Mouse (Mus musculus) midbrain, embryonic 14.5 days (tissue): ENCODE results near the gene Ppp1r37. TPM values are rescaled to one million over a fixed set of nuclear protein-coding genes. Genes with fewer than 3 reads are reported as not detected.
A peak's percentile ranks its signal among the peaks of the same experiment; 100 is the strongest.

Experiments used
- ATAC-seq: fragments of 200-750 bp; cut with Nextera tagmentation; 2 replicates; pipeline ENCODE4 v1.8.0; 2017; ENCODE audit warnings: moderate number of reproducible peaks, moderate library complexity; ENCODE audit not compliant: low FRiP score, low TSS enrichment
- DNase-seq: peaks from one replicate; pipeline ENCODE4 v3.0.0-alpha.2; 2015
- H3K27ac ChIP-seq: fragments of 300-500 bp; sonication (generic); replicated peaks from 2 replicates; pipeline ENCODE4 v1.5.1; 2014; ENCODE audit warnings: mild to moderate bottlenecking, low read depth, low read length, moderate library complexity
- H3K27me3 ChIP-seq: fragments of 300-500 bp; sonication (generic); 2 replicates; pipeline ENCODE4 v1.6.1; 2014; ENCODE audit warnings: low read length, control low read depth, mixed read lengths; ENCODE audit not compliant: control insufficient read depth, insufficient read depth
- H3K36me3 ChIP-seq: fragments of 300-500 bp; sonication (generic); 2 replicates; pipeline ENCODE4 v1.6.1; 2014; ENCODE audit warnings: low read length, control low read depth; ENCODE audit not compliant: control insufficient read depth, insufficient read depth
- H3K4me1 ChIP-seq: fragments of 300-500 bp; sonication (generic); 2 replicates; pipeline ENCODE4 v1.6.1; 2014; ENCODE audit warnings: mild to moderate bottlenecking, antibody characterized with exemption, low read length, control low read depth; ENCODE audit not compliant: control insufficient read depth, insufficient read depth
- H3K4me2 ChIP-seq: fragments of 300-500 bp; sonication (generic); 2 replicates; pipeline ENCODE4 v1.6.1; 2014; ENCODE audit warnings: mild to moderate bottlenecking, low read length, moderate library complexity
- H3K4me3 ChIP-seq: fragments of 300-500 bp; sonication (generic); replicated peaks from 2 replicates; pipeline ENCODE4 v1.5.1; 2014; ENCODE audit warnings: low read depth, low read length
- H3K9ac ChIP-seq: fragments of 300-500 bp; sonication (generic); replicated peaks from 2 replicates; pipeline ENCODE4 v1.6.1; 2014; ENCODE audit warnings: mild to moderate bottlenecking, low read length, moderate library complexity
- H3K9me3 ChIP-seq: fragments of 300-500 bp; sonication (generic); 2 replicates; pipeline ENCODE4 v1.6.1; 2016; ENCODE audit warnings: low read length, control low read depth, mixed read lengths; ENCODE audit not compliant: control insufficient read depth
- WGBS: fragments of 180-500 bp; shearing (Covaris S2); extraction: QIAGEN DNeasy Blood & Tissue Kit; methylation state at CpG from one replicate; pipeline ENCODE4 v1.1.7; 2014; 5-methylcytosine and 5-hydroxymethylcytosine counted together
- polyA plus RNA-seq: library from polyadenylated mRNA; unstranded; fragments of >200 nt; fragmentation: Nextera tagmentation; extraction: Ambion mirVana; gene quantifications from 2 replicates; pipeline ENCODE4 v1.2.1, GENCODE M21; 2014

Ppp1r37 gene
- polyA plus RNA-seq, 1 experiment from 2014 or later, result 9.5 TPM

DNA sequence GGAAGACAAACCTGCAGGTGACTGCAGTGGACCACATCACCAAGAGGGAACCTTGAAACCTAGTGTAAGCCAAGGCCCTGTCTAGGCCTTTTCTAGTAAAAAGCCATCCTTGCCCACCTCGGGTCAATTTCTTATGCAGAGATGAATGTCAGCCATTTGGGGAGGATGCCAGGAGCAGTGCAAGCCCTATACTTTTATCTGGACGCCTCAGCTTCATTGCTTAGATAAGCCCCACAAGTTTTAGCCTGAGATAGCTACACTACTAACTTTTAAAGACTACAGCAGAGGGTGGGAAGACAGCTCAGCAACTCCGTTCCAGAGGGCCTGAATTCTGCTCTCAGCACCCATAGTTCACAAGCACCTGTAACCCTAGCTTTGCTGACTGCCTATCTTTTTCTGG, 1.0 kb upstream of the Ppp1r37 start:
- no peak overlapping the region for H3K27ac ChIP-seq
- H3K27me3 ChIP-seq, result no peaks in the 10 kb centered on the region
- 87% methylated on average over 3 of the region's 3 CpGs for WGBS
- no peak overlapping the region for H3K4me3 ChIP-seq
- peaks cover 36% of the 10 kb centered on the region for H3K4me1 ChIP-seq
- H3K9ac ChIP-seq, result no peak overlapping the region
- ATAC-seq (no peak), DNase-seq (no peak)
- no peaks in the 10 kb centered on the region for H3K9me3 ChIP-seq
- H3K4me2 ChIP-seq, result 0 out of 2 replicates have a peak overlapping the region, but pooled peaks have one; percentile 96
- peaks cover 24% of the 10 kb centered on the region for H3K36me3 ChIP-seq

DNA sequence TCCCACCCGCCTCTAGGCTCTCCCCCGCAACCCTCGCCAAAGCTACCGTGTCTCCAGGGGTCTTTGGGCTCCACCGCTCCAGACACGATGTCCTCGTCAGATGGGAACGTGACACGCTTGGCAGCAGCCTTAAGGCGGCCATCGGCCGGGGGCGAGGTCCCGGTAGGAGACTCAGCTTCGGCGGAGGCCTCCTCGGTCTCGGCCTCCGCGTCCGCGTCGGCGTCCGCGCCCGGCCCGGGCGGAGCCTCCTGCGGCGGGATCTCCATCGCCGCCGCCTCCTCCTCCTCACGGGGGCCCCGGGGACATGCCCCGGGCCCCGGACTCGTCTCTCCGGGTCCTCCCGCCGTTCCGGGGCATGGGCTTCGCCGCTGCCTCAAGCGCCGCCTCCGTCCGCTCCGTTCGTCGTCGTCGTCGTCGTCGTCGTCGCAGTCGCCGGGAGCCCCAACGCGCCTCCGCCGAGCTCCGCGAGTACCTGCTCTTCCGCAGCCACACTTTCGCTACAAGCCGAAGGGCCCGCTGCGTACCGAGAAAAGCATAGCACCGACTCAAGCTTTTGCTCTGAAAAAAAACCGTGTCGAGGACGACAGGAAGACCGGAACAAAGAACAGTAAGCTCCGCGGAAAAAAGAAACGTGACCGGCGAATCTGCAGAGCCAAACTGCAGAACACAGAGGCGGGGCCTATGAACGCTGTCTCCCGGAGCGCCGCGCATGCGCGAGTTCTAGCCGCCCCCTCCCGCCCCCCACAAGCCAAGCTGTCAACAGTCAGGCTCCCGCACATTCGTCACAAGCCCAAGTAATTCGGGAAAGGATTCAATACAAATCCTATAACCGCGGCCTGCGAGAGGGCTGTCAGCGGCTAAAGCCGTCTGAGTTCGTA, 872 bp downstream of the Ppp1r37 start:
- Histone ChIP-seq H3K27me3 (no peaks in the 10 kb centered on the region), H3K36me3 (peaks cover 30% of the 10 kb centered on the region), H3K4me3 (peak overlapping the region; percentile 97), H3K9ac (peak overlapping the region; percentile 94), H3K27ac (peak overlapping the region; percentile 94), H3K4me1 (peaks cover 42% of the 10 kb centered on the region), H3K4me2 (peak overlapping the region; percentile 96), H3K9me3 (no peaks in the 10 kb centered on the region)
- peak; percentile 99 for DNase-seq
- under 1% methylated on average over 98 of the region's 102 CpGs for WGBS
- ATAC-seq, result peak; percentile 93

DNA sequence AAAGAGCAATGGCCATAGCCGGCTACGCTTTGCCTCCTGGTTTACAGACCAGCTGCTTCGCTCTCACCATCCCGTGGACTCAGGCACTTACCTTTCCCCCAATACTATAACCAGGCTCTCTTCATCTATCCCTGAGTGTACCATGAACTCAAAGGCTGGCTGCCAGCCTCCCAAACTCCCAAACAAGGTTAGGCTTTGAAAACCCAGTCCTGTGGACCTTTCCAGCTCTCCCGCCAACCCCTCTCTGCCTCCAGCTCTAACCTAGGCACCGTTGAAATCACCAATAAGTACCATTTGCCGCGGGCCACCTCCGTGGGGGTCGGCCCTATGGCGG, 1.5 kb downstream of the Ppp1r37 start:
- Histone ChIP-seq H3K4me3 (peak overlapping the region; percentile 97), H3K36me3 (peaks cover 33% of the 10 kb centered on the region), H3K9ac (peak overlapping the region; percentile 94), H3K9me3 (no peaks in the 10 kb centered on the region), H3K4me2 (peak overlapping the region; percentile 96), H3K27ac (peak overlapping the region; percentile 94), H3K27me3 (no peaks in the 10 kb centered on the region), H3K4me1 (peaks cover 42% of the 10 kb centered on the region)
- WGBS, result under 1% methylated on average over 11 of the region's 11 CpGs
- ATAC-seq, result no peak
- no peak for DNase-seq

DNA sequence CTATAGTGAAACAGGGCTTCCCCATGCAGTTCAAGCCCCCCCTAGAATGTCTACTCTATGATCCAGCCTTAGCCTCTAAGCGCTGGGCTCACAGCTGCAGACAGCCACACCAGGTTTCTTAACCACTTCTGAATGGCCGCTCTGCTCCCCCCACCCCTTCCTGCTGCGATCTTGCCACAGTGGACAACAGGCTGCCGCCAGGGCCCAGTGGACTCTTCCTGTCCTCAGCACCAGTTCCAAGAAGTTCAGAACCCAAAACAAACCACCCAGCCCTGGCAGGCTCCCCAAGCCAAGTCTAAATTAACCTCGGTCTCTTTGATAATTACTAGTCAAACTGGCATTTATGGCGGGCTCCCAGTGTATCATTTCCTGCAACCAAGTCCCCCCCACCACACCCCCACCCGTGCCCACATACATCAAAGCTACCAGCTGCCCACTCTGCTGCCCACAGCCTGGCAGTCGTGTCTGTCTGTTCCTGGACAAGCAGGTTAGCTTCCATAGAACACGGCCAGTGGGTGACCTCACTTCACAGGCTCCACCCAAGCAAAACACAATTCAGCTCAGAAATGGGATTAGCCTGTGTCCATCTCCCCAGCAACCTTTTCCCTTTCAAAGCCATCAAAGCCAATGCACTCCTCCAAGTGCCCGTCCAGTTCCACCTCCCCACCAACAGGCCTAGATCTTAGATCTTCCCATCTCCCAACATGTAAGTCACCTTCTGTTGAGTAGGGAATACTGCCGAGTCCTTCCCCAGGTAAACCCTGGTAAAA, 2.2 kb downstream of the Ppp1r37 start:
- H3K27me3 ChIP-seq, result no peaks in the 10 kb centered on the region
- DNase-seq, result no peak
- no peak for ATAC-seq
- H3K36me3 ChIP-seq, result peaks cover 34% of the 10 kb centered on the region
- peaks cover 42% of the 10 kb centered on the region for H3K4me1 ChIP-seq
- peak overlapping the region; percentile 97 for H3K4me3 ChIP-seq
- peak overlapping the region; percentile 96 for H3K4me2 ChIP-seq
- H3K27ac ChIP-seq, result no peak overlapping the region
- no peaks in the 10 kb centered on the region for H3K9me3 ChIP-seq
- H3K9ac ChIP-seq, result peak overlapping the region; percentile 94
- 18% methylated on average over 11 of the region's 11 CpGs for WGBS

DNA sequence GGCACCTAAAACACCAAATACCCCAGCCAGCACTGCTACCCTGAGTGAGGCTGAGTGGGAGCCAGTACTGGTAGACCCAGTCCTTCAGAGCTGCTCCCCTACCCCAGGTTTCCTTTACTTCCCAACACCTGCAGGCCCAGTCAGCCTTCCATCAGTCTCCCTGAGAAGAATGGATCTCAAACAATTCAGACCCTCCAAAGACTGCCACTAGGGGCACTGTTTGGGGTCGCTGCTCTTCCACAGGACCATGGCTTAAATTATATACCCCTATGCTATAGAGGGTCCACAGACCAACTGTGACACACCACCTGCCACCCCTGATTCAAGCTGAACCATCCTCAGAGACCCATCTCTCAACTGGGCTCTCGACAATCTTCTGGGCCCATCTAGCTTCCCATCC, 3.9 kb downstream of the Ppp1r37 start:
- Histone ChIP-seq H3K4me3 (no peak overlapping the region), H3K4me2 (peak overlapping the region; percentile 96), H3K9ac (peak overlapping the region; percentile 14), H3K27me3 (no peaks in the 10 kb centered on the region), H3K9me3 (no peaks in the 10 kb centered on the region), H3K4me1 (peaks cover 42% of the 10 kb centered on the region), H3K27ac (no peak overlapping the region), H3K36me3 (peaks cover 28% of the 10 kb centered on the region)
- ATAC-seq (no peak), DNase-seq (peak; percentile 57)
- 36% methylated on average over 2 of the region's 2 CpGs for WGBS

DNA sequence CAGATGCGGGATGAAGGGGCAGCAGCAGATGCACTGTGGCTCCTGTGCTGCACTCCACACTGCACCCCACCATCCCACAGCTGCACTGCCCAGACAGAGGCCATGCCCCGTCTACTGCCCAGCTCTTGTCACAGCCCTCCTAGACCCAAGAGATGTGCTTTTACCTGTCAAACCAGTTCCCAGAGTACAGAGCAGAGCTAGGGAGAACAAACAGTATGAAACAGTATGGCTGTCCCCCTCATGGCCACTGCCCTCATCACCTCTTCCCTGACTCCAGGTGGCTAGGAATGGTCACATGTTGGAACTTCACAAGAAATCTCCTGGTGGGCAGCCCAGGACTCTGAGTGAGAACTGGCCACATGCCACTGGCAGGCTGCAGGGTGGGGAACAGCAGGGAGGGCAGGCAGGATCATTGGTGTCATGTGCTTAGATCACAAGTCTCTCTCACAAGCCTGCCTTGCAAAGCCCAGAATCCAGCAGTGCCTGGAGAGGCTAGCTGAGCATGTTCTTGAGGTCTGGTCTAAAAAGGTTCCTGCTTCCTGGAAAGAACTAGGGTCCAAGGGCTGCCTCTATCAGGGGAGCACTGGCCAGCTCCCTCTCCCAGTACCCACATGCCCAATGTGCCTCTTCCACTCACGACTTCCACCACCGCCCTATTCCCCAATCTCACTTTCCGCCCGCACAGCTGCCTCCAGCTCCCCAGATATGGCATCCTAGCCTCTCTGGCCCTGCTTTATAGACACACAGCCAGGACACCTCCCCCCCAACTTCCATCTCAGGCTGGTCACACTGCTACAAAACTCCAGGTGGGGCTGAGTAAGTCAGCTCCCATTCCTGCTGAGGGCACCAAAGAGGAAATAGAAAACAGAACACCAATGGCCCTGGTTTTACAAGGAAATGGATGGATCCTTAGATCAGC, 4.6 kb downstream of the Ppp1r37 start:
- no peak overlapping the region for H3K4me2 ChIP-seq
- peaks cover 27% of the 10 kb centered on the region for H3K36me3 ChIP-seq
- H3K27me3 ChIP-seq, result no peaks in the 10 kb centered on the region
- no peaks in the 10 kb centered on the region for H3K9me3 ChIP-seq
- ATAC-seq, result no peak
- whole genome bisulfite sequencing, result 94% methylated on average over 6 of the region's 6 CpGs
- no peak overlapping the region for H3K4me3 ChIP-seq
- H3K4me1 ChIP-seq, result peaks cover 38% of the 10 kb centered on the region
- peak overlapping the region; percentile 14; the same call in 1 of the 2 replicates for H3K9ac ChIP-seq
- no peak overlapping the region for H3K27ac ChIP-seq
- DNase-seq, result no peak

DNA sequence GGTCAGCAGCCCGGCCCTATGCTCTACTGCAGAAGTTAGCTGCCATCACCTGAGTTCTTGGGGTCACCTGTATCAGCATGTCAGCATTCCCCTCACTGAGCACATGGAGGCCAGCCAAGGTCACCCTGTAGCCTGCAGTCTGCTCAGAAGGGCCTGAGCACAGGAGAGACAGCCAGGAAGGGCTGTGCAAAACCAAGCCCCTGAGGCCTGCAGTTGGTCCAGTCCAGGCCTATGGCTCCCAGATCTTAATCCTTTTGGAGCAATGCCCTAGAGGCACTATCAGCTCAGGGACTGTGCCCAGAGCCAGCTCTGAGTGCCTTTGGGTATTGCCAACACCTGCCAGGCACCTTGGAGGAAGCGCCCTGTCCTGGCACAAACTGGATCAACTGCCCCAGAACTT, 5.8 kb downstream of the Ppp1r37 start:
- Histone ChIP-seq H3K4me2 (no peak overlapping the region), H3K4me3 (no peak overlapping the region), H3K4me1 (peaks cover 31% of the 10 kb centered on the region), H3K27ac (no peak overlapping the region), H3K36me3 (peaks cover 32% of the 10 kb centered on the region), H3K9ac (no peak overlapping the region), H3K27me3 (no peaks in the 10 kb centered on the region), H3K9me3 (no peaks in the 10 kb centered on the region)
- ATAC-seq, result no peak
- 94% methylated on average over 2 of the region's 2 CpGs for WGBS
- DNase-seq, result no peak

DNA sequence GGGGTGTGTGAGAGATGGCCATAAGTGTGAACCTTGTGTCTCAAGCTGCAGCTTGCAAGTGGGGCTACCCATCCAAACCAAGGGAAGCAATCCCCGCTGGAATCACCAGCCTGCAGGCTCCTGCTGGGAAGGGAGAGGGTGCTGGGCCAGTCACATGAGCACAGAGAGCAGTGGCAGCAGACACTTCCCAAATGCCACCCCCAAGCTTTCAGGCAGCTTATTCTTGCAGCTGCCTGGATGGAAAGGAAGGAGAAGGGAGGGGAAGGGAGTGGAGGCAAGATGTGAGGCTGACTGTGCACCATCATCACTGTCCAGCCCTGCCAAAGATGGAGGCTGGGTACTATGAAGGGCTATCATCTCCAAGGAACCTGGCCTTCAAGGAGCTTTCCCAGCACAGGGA, 8.7 kb downstream of the Ppp1r37 start:
- DNase-seq, result no peak
- H3K36me3 ChIP-seq, result peaks cover 32% of the 10 kb centered on the region

More for the DNA sequence above, 8.7 kb downstream of the Ppp1r37 start:
- H3K4me3 ChIP-seq, result no peak overlapping the region
- no peaks in the 10 kb centered on the region for H3K9me3 ChIP-seq
- 78% methylated on average over 1 of the region's 1 CpGs for WGBS
- H3K9ac ChIP-seq, result no peak overlapping the region
- no peak overlapping the region for H3K27ac ChIP-seq
- no peaks in the 10 kb centered on the region for H3K27me3 ChIP-seq
- peaks cover 10% of the 10 kb centered on the region for H3K4me1 ChIP-seq
- no peak for ATAC-seq
- no peak overlapping the region for H3K4me2 ChIP-seq
